Mouse (Mus musculus) retina, adult 2 months (tissue): ENCODE results near the gene Scn3b.

ENCODE experiments used
- DNase-seq: peaks from one replicate; pipeline ENCODE4 v3.0.0-alpha.2; 2012; ENCODE audit warnings: low read depth, low spot score

Gene Scn3b

DNA sequence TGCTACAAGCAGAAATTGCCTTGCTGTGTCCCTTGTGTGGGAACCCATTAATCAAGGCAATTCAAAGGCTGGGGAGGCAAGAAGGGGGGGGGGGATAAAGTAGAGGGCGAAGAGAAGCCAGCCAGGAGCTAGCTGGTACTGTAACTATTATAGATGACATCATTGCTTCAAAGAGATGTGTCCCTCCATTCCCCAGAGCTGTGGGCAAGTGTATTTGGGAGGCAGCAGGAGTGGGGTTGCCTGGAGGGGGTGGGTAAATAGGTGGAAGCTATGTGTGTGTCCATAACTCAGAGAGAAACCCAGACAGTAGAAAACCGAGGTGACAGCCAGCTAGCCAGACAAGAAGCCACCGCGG, 292 bp upstream of the Scn3b start:
- no peak for DNase-seq

- DNase-seq = no peak
Measured at GRCm38 (mm10) chr9:40269880-40270279, 863 bp downstream of the Scn3b start.

GRCm38 (mm10) chr9:40271075-40271474, 2.1 kb downstream of the Scn3b start:
- no peak for DNase-seq

GRCm38 (mm10) chr9:40272822-40273221, 3.8 kb downstream of the Scn3b start:
- no peak for DNase-seq

DNA sequence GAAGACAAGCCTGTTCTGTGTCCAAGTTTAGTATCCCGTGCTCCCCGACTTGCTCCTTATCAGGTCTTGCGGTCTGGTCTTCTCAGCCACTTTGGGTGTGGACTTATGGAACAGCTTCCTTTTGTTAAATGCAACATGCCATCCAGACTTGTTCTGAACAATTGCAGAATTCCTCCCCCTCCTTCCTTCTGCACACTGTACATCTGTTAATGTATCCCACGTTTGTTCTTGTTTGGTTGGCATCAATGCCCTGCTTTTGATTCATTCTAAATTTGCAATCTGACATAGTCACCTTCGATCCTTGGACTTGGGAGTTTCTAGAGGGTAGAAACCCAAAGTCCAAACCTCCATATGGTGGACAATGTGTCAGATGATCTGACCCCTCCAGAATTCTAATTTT, 6.9 kb downstream of the Scn3b start:
- no peak for DNase-seq

GRCm38 (mm10) chr9:40277671-40278070, 8.7 kb downstream of the Scn3b start:
- no peak for DNase-seq

DNA sequence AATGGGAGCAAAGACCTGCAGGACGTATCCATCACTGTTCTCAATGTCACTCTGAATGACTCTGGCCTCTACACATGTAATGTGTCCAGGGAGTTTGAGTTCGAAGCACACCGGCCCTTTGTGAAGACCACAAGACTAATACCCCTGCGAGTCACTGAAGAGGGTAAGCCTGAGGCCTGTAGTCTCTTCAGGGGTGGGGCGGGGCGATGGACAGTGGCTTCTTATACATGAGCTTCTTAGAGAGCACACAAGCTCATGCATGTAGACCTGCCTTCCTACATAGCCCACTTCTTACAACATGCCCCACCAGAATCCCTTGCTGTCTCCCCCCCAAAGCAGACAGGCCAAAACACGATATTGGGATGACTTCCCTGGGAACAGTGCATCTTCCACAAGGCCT, 10.4 kb downstream of the Scn3b start:
- no peak for DNase-seq

GRCm38 (mm10) chr9:40282968-40283367, 14.0 kb downstream of the Scn3b start:
- DNase-seq = no peak

- DNase-seq = no peak
Measured at GRCm38 (mm10) chr9:40292475-40292874, 23.5 kb downstream of the Scn3b start.

- DNase-seq = no peak
Measured at GRCm38 (mm10) chr9:40293286-40293685, 24.3 kb downstream of the Scn3b start.

DNA sequence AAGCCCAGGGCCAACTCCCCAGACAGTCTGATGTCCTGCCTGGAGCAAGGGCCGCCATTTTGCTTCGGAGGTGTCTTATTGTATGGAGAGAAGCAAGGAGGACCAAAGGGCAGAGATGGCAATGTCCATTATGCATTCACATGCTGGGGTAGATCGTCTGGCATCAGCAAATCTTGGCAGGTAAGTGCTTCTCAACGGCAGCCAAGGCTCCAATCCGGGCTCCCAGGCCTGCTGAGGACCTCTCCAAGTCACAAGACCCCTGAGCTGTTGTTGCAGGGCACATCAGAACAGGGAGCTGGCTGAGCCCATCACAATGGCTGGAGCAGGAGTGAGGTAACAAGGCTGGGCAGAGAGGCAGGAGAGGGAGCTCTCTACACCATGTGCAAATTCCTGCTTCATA, 24.7 kb downstream of the Scn3b start:
- no peak for DNase-seq

DNA sequence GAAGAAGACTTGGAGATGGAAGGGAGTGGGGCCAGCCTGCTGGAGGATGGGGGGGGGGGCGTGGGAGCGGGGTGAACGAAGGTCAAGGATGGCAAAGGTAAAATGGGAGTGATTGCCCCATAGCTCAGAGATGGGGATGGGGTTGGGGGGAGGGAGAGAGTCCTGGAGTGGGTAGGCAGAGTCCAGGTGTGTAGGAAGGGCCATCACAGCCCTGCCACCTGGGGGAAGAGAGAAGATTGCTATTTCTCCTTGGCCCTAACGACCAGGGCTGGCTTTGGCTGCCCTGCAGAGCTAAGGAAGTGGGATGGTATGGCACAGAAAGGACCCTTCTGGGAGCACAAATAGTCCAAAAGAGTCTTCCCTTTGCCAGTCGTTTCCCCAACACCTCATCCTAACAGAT, 25.2 kb downstream of the Scn3b start:
- DNase-seq = no peak

DNA sequence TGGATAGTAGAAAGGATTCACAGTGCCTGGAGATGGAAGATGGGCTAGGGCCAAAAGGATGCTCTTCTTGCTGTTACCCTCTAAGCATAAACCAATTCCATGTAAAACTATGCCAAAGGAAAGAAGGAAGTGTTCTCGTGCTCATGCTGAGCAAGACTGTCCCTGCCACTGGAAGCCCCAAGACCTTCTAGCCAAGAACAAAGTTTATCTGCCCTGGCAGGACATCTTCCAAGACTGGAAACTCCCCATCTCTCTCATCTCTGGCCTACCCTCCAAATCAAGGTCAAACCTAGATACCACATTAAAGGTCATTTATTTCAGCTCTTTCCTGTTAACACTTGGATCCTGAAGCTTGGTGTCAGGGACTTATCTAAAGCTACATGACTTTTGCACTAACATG, 25.8 kb downstream of the Scn3b start:
- no peak for DNase-seq

DNA sequence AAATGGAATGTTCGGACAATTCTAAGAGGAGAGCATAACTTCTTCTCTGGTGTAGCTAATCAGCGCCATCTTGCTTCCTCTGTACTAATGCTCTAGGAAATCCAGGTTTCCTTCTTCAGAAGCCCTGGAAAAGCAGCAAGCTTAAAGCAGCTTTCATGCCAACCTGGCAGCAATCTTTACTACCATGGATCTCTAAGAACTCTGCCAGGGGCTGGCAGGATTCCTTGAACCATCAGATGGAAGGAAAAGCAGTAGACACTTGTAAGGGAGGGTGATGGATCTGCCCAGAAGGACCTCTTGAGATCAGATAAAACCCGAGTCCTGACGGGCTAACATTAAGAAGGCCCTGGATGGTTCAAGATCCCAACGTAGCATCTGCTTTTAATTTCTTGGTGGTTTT, 27.2 kb downstream of the Scn3b start:
- DNase-seq = no peak

DNA sequence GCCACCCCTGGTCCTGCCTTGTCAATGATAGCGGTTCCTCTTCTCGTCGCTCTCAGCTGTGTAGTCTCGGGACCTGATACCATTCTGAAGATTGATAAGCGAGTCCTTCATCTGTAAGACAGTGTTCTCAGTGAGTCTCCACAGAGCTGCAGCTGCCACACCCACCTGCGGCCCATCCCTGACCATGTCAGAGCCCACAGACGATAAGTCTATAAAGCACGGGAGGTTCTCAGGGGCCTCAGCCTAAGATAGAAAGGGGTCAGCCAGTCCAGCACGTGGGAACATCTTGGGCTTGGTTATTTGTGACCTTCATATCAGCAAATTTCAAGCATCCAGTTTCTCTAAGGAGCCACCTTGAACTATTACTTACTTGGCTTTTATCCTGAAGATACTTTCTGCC, 29.0 kb downstream of the Scn3b start:
- no peak for DNase-seq

- DNase-seq = no peak
Measured at GRCm38 (mm10) chr9:40299323-40299722, 30.3 kb downstream of the Scn3b start.

GRCm38 (mm10) chr9:40300018-40300989, 31.3 kb downstream of the Scn3b start:
- DNase-seq = no peak

- DNase-seq = no peak
Measured at GRCm38 (mm10) chr9:40301475-40301874, 32.5 kb downstream of the Scn3b start.

- DNase-seq = no peak
Measured at GRCm38 (mm10) chr9:40302375-40302774, 33.4 kb downstream of the Scn3b start.

- DNase-seq = no peak
Measured at GRCm38 (mm10) chr9:40304243-40304642, 35.2 kb downstream of the Scn3b start.

GRCm38 (mm10) chr9:40307311-40307710, 38.3 kb downstream of the Scn3b start:
- DNase-seq = no peak

DNA sequence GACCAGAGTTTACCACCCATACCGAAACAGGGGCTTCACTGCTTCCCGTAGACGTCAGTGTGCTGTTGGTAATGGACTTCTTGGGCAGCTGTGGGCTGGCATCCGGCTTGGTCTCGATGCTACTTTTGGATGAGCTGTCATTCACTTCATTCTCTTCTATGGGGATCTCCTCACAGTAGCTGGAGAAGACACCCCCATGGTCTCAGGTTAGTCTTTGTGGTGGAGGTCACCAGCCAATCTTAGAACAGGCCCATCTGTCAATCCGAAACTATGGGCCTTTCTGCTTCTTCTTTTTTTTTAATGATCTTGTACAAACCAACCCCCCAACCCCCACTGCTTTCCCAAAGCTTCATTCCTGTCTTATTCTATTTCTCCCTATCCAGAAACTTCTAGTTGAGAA, 40.9 kb downstream of the Scn3b start:
- DNase-seq = no peak

DNA sequence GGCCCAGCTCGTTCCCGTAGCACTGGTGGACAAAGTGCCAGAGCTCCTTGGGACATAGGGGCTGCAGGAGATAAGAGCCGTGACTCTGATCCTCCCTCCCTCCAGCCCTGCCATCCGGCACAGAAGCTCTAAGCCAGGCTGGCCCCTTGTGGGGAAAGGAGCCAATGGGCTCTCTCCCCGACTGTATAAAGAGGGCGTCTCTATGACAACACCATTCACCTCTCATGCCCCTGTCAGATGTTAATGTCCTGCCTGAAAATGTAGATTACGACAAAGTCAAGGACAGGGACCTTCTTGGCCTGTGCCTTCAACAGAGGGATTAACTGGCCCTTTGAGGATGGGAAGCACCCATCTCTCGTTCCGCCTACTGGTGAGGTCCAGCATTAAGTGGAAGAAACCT, 42.8 kb downstream of the Scn3b start:
- no peak for DNase-seq
